Mouse (Mus musculus): ENCODE data around the gene Tapt1.
A peak's percentile ranks its signal among the peaks of the same experiment; 100 is the strongest.
"Not testable (repeated sequence)": the region's sequence is repeated elsewhere in the genome, so short reads cannot be mapped to it uniquely, and the experiment has no call there.

Tapt1 gene

DNA sequence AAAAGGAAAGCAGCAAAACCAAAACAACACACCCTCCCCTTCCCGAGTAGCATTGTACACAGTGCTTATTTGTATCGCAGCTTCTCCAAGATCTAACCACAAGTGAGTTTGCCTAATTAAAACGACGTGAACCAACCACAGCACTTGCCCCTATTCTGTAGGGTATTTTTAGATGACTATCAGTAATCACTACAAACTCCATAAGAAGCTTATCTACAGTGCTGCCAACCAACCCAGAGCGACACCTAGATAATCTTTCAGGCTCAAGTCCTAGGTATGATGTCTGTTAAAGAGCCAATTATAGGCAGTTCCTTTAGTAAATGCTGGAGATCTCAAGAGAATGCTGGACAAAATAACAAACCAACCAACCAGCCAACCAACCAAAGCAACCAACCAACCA lies 28.6 kb downstream of the Tapt1 start:
- DNase-seq (ENCODE audit: low read depth), result no peak

DNA sequence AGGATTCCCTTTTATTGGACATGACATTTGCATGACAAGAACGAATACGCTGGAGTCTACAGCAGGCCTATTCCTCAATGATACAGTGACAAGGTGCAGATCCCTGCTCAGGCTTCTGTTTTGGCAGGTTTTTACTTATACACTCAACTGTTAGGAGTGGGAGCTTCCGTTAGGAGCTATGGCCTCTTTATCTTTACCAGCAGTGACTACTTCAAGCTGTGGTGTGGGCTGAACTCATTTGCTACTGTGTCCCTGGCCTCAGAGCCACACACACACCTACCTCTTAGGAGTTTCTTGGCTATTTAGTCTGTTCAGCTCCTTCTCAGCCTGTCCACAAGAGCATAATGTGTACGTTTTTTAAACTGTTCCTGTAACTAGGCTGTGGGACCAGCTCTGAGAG lies 30.3 kb downstream of the Tapt1 start:
- DNase-seq (ENCODE audit: low read depth), result no peak

- no peak for DNase-seq (ENCODE audit: low read depth)
Measured at GRCm38 (mm10) chr5:44187370-44187769, 39.1 kb downstream of the Tapt1 start.

DNA sequence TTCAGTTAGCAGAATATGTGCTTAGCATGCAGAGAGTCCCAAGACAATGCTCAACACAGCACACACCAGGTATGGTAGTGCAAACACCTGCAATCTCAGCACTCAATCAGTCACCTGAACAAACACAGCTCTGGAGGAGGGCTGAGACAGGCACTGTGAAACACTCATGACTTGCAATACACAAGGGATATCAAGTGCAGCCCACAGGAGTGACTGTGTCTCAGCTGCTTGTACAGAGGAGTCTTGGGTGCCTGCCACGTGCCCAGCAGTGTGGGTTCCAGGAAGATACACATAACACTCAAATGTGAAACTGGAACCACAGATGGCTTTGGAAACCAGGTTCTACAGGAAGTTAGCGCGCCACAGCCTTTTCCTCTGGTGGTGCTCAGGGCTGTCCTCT lies 44.8 kb downstream of the Tapt1 start:
- no peak for DNase-seq (ENCODE audit: low read depth)

GRCm38 (mm10) chr5:44180450-44180849 lies 46.0 kb downstream of the Tapt1 start:
- no peak for DNase-seq (ENCODE audit: low read depth)

GRCm38 (mm10) chr5:44174046-44174445 lies 52.4 kb downstream of the Tapt1 start:
- DNase-seq (ENCODE audit: low read depth), result no peak

DNA sequence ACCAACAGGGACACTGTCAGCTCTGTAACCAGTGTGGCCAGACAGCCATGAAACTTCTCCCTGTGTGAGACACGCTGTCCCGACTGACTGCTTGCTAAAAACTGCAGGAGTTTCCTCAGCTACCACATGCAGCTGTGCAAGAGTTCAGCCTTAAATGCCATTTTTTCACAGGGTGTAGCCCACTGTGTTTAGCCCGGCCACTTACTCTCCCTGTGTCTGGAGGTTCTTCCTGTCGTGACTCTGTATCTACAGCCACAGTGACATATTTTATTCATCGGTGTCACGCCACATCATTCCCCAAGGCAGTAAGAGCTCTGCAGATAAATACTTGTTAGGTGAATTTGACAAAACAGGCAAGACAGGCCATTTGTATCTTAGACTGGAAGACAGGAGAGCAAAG lies 59.6 kb downstream of the Tapt1 start:
- no peak for DNase-seq (ENCODE audit: low read depth)

GRCm38 (mm10) chr5:44165854-44166253 lies 60.6 kb downstream of the Tapt1 start:
- no peak for DNase-seq (ENCODE audit: low read depth)

DNA sequence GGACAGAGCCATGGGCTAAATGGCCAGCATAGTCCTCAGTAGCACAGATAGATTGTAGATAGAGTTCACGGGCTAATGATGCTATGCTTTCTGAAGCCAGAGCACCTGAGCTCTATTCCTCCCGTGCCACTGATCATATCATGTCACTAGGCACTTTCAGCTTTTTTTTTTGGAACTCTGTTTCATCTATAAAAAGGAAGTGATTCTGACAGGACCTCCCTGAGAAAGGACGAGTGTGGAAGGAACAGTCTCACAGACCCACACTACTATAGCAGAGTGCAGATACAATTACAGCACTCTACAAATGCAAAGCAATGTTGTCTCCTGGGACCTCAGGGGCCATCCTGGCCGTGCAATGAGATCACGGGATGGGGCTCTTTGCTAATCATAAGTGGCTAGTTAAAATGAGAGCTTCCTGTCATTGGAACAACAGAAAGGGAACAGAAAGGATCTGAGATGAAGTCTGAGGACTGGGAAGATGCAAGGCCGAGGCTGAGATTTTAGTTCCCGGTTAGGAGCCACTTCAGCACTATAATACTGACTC lies 62.1 kb downstream of the Tapt1 start:
- no peak for DNase-seq (ENCODE audit: low read depth)

DNA sequence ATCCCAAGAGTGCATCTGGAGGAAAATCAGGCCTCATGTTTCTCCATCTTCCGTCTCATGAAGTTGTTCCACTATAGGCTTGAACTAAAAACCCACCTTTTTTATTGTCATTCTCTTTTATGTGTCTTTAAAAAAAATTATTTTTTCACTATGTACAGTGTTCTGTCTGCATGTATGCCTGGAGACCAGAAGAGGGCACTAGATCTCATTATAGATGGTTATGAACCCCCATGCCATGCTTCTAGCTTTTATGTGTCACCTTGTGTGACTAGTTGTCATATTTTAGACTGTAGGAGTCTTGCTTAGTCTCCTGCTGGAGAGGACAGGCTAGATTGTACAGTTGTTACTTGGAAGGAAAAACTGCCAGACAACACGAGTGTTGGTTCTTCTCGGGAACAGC lies 63.1 kb downstream of the Tapt1 start:
- DNase-seq (ENCODE audit: low read depth), result no peak

- DNase-seq (ENCODE audit: low read depth), result no peak
Measured at GRCm38 (mm10) chr5:44162786-44163185, 63.6 kb downstream of the Tapt1 start.

DNA sequence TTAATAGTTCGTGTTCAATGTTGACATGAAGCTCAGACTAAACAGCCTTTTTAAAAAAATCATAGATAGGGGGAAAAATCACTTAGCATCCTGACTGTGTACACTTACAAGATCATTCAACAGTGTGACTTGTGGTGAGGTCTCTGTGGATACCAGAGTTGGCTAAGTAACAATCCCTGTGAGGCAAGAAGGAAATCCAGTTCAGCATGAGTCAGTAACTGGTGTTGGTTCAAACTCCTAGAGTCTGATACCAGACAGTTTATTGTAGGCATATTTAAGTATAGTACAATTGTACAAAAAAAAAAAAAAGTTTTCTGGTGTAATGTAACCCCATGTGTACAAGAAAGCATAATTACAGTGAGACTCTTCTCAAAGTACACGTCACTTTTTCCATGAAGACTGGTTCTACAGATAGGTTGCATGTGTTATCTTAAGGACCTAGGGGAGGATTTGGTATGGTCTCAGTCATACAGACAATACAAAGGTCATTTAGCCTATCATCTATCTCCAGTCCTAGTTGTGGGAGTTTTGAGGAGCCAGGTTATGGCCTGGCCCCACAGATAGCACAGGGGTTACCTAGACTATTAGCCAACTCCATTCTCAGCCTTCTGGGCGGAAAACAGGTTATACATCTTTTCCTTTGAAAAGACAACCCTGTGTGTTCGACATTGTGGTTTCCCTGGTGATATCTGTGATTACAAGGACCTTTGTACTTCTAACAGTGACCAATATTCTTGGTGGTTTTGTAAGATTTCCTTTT lies 66.6 kb downstream of the Tapt1 start:
- DNase-seq (ENCODE audit: low read depth), result peak; percentile 76

DNA sequence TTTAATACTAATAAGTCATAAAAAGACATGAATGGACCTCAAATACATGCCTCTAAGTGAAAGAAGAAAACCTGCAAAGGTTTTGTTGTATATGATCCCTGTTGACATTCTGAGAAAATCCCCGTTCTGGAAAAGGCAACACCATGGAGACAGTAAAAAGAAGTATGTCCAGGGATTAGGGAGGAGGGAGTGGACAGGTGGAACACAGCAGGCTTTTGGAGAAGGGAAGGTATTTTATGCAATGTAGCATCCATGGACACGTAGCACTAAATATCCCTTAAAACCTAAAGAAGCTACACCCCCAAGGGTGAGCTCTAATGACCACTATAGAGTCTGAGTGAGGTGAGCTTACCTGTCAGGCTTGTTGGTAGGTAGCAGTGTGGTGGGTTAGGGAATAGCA lies 67.2 kb downstream of the Tapt1 start:
- no peak for DNase-seq (ENCODE audit: low read depth)

GRCm38 (mm10) chr5:44158458-44158857 lies 68.0 kb downstream of the Tapt1 start:
- DNase-seq (ENCODE audit: low read depth), result no peak

DNA sequence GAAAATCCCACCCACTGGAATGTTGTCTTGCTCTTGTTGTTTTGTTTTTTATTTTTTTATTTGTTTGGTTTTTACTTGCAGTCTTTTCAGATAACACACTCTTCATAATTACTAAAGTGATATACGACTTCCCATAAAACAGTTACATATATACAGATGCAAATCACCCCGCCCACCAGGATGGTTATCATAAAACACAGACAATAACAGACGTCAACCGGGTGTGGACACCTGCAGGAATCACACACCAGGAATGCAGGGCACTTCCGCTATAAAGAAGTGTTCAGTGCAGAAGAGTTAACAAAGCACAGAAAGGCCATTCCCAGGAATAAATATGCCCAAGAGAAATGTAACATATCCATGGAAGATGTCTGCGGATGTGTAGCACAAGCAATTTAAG lies 68.7 kb downstream of the Tapt1 start:
- no peak for DNase-seq (ENCODE audit: low read depth)

GRCm38 (mm10) chr5:44153050-44153449 lies 73.4 kb downstream of the Tapt1 start:
- no peak for DNase-seq (ENCODE audit: low read depth)

- no peak for DNase-seq (ENCODE audit: low read depth)
Measured at GRCm38 (mm10) chr5:44151327-44152051, 74.9 kb downstream of the Tapt1 start.

- no peak for DNase-seq (ENCODE audit: low read depth)
Measured at GRCm38 (mm10) chr5:44147732-44148131, 78.7 kb downstream of the Tapt1 start.

DNA sequence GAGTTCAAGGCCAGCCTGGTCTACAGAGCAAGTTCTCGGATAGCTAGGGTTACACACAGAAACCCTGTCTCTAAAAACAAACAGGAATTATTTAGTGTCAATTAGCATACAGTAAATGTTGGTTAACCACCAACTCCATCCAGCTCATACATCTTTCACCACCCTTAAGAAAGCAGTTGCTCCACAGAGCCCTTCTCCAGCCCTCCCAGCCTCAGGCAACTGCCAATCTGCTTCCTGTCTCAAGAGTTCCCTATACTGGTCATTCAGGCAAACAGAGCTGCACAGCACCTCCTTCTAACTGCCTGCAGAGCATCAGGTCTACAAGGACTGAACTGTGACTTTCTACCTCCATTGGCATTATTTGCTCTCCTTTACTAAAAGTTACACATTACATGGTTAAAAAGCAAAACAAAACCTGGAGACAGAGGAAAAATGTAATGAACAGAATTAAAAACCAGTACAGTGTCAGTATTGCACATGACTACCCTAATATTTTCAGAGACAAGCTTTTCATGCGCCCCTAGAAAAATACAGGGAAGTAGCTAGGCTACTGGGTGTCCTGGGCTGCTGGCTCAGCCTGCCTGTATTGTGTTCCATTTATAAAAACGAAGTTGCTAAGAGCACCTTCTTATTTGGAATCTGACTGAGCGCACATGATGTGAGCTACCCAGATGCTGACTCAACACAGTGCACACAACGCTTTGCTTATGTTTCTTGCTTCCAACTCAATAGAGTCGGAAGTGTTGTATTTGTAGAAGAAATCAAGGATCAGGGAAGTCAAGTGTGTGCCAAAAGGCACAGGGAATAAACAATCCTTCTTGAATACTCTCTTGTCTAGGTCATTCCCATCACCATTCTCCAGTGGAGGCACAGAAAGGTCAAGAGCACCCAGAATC lies 79.7 kb downstream of the Tapt1 start:
- no peak for DNase-seq (ENCODE audit: low read depth)

DNA sequence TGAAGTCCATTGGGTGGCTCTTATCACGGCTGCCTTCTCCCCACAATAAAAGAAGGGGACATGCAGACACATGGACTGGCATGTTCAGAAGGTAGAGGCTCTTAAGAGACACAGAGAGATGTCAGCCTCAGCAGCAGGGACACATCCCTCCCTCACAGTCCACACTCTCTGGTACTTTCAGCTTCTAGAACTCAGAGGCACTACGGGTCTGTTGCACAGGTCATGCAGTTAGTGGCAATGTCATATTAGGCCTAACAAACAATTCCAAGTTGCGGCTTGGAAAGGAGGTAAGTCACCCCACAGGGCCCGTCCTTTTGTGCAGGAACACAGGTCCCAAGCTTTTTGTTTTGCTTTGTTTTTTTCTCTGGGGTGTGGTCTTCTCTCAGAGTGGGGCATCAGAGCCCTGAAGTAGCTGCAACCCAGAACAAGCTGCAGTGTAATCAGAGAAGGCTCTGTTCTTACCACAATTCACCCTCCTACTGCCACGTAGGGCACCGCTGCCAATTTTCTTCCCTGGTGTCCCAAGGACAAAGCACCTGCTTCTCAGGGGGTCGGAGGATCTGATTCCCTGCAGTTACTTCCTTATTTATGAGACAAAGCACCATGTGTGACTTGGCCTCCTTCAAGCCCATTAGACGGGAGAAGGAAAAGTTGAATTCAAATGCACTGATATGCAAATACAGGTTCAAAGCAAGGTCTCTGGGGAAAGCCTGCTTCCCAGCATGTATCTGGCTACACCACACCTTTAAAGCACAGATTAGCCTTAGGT lies 82.8 kb downstream of the Tapt1 start:
- DNase-seq (ENCODE audit: low read depth), result no peak

DNA sequence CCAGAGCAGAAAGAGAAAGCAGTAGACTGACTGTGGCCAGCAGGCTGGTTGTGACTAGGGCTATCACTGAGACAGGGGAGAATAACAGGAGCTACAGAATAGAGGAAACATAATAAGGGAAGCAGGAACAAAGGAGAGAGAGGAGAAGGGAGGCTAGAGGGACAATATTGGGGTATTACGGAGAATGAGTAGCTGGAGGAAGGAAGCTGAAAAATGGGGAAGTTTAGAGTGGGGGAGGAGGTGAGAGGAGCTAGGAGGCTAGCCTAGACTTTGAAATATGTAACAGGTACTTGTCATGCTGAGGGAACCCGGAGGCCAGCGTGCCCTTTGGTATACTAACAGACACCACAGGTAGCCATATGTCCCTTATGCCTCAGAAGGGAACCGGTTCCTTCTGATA lies 98.9 kb downstream of the Tapt1 start:
- DNase-seq (ENCODE audit: low read depth), result no peak

- not testable (repeated sequence) for DNase-seq (ENCODE audit: low read depth)
Measured at GRCm38 (mm10) chr5:44126574-44126973, 99.9 kb downstream of the Tapt1 start.

Data from fibroblast of lung, adult 2 months (primary cell).